Mouse (Mus musculus): ENCODE results near the gene Slc13a5.

The Slc13a5 gene

GRCm38 (mm10) chr11:72206341-72207203 is 60.5 kb downstream of the Slc13a5 start, which contains the start of gene Gm43951:
TSS of gene Gm43951 (minus strand) at chr11:72206840.
- no peak for DNase-seq (ENCODE audit: low read depth, low spot score)

DNA sequence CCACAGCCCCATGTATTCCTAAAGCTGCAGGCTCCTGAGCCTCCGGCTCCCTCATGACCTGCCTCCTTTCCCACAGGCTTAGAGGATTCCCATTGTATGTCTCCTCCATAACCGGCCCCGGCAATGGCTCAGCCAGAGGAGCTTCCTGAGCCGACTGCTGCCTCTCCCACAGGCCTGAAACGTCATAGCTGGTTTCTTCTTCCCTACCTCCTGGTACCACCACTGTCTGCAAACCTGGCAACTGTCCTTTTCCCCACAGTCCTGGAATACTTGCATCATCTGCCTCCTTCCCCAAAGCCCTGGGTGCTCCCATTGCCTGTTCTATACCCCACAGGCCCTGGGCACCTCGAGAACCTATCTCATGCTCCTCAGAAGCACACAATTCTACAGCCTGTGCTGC is 61.8 kb downstream of the Slc13a5 start:
- DNase-seq (ENCODE audit: low read depth, low spot score): no peak

DNA sequence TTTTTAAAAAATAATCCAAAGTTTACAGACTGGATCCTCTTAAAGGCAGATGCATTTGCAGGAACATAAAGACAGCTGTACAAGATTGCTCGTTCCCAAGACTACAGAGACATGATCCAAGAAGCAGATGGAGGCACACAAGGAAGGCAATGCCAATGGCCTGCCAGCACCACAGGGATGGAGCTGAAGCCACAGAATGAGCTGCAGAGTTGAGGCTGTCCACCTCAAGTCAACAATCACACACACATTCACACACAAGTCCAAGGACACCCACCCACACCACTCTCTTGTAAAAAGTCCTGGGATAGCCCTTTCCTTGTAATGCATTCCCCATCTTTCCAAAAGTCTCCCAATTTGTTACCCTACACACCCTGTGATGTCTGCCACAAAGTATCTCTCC is 63.6 kb downstream of the Slc13a5 start:
- no peak for DNase-seq (ENCODE audit: low read depth, low spot score)

- DNase-seq (ENCODE audit: low read depth, low spot score): no peak
Observed at GRCm38 (mm10) chr11:72196506-72196905, 70.5 kb downstream of the Slc13a5 start.

DNA sequence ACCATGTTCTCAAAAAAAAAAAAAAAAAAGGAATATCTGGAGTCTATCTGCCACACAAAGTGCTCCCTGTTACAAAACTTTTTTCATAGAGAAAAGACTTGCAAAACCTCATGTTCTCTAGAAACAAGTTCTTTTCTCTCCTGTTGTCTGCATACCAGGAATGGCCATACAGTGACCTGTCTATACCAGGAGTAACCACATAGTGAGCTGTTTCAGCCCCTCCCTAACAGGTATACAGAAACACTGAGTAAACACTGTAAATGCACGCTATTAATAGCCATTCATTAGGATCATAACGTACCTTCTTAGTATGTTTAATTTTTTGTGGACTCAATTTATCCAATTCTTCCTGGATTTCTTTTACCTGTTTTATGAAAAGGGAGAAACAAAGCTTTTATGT is 72.8 kb downstream of the Slc13a5 start:
- no peak for DNase-seq (ENCODE audit: low read depth, low spot score)

All from retina, adult 2 months (tissue).